Mouse (Mus musculus) ovary, postnatal 14 days (tissue): ENCODE measurements around the gene Baz1a.
A peak's percentile ranks its signal among the peaks of the same experiment; 100 is the strongest.
"Not testable (repeated sequence)": the region's sequence is repeated elsewhere in the genome, so short reads cannot be mapped to it uniquely, and the experiment has no call there.

Experiments
- DNase-seq: peaks from one replicate; pipeline ENCODE4 v3.0.0; 2022; ENCODE audit warnings: low spot score

Gene Baz1a

GRCm38 (mm10) chr12:54980939-54981338 is 33.2 kb downstream of the Baz1a start:
- DNase-seq: no peak

- DNase-seq: no peak
These were observed 33.6 kb downstream of the Baz1a start for GRCm38 (mm10) chr12:54980532-54980931.

- no peak for DNase-seq
These were observed 45.1 kb downstream of the Baz1a start for GRCm38 (mm10) chr12:54969033-54969432.

GRCm38 (mm10) chr12:54965532-54966160 is 48.5 kb downstream of the Baz1a start:
- no peak for DNase-seq

- no peak for DNase-seq
These were observed 54.6 kb downstream of the Baz1a start for GRCm38 (mm10) chr12:54959569-54959968.

GRCm38 (mm10) chr12:54956974-54957373 is 57.2 kb downstream of the Baz1a start:
- DNase-seq: no peak

GRCm38 (mm10) chr12:54956457-54956856 is 57.7 kb downstream of the Baz1a start:
- DNase-seq: no peak

GRCm38 (mm10) chr12:54946116-54946515 is 68.0 kb downstream of the Baz1a start:
- no peak for DNase-seq

- not testable (repeated sequence) for DNase-seq
These were observed 71.5 kb downstream of the Baz1a start for GRCm38 (mm10) chr12:54942586-54943157.

GRCm38 (mm10) chr12:54937581-54938343 is 76.4 kb downstream of the Baz1a start:
- DNase-seq: not testable (repeated sequence)

- DNase-seq: no peak
These were observed 103.8 kb downstream of the Baz1a start for GRCm38 (mm10) chr12:54910387-54910786.

- DNase-seq: not testable (repeated sequence)
These were observed 121.6 kb downstream of the Baz1a start for GRCm38 (mm10) chr12:54892559-54892958.

GRCm38 (mm10) chr12:54890426-54890825 is 123.7 kb downstream of the Baz1a start:
- DNase-seq: no peak

- no peak for DNase-seq
These were observed 126.5 kb downstream of the Baz1a start for GRCm38 (mm10) chr12:54887580-54888127.

- DNase-seq: peak; percentile 52
These were observed 134.5 kb downstream of the Baz1a start for GRCm38 (mm10) chr12:54879630-54880029.

- DNase-seq: no peak
These were observed 134.9 kb downstream of the Baz1a start for GRCm38 (mm10) chr12:54879211-54879610.

- DNase-seq: no peak
These were observed 136.3 kb downstream of the Baz1a start for GRCm38 (mm10) chr12:54877875-54878274.

- no peak for DNase-seq
These were observed 137.3 kb downstream of the Baz1a start for GRCm38 (mm10) chr12:54876879-54877278.

- no peak for DNase-seq
These were observed 139.4 kb downstream of the Baz1a start for GRCm38 (mm10) chr12:54874711-54875110.

GRCm38 (mm10) chr12:54862606-54863535 is 151.3 kb downstream of the Baz1a start, which contains the start of gene Cfl2:
Gene Cfl2, minus strand, starts transcription at chr12:54862877.
- peak; percentile 63 for DNase-seq

GRCm38 (mm10) chr12:54861991-54862605 is 152.1 kb downstream of the Baz1a start:
- DNase-seq: peak; percentile 7
